Mouse (Mus musculus) liver, embryonic 14.5 days (tissue): ENCODE measurements at regions not wholly inside any gene's neighbourhood (a gene's known extent, or its start where the extent isn't known, plus 50 kb on each side); places are given as distances from the start of the nearest gene placed in this dataset.

Source experiments
- CTCF ChIP-seq: IDR thresholded peaks from 2 replicates; pipeline ENCODE4 v1.5.1; 2016; ENCODE audit warnings: antibody characterized with exemption, low read depth, control low read depth
- EP300 ChIP-seq: IDR thresholded peaks from 2 replicates; pipeline ENCODE4 v1.6.1; 2016; ENCODE audit warnings: antibody characterized with exemption, low read depth

DNA sequence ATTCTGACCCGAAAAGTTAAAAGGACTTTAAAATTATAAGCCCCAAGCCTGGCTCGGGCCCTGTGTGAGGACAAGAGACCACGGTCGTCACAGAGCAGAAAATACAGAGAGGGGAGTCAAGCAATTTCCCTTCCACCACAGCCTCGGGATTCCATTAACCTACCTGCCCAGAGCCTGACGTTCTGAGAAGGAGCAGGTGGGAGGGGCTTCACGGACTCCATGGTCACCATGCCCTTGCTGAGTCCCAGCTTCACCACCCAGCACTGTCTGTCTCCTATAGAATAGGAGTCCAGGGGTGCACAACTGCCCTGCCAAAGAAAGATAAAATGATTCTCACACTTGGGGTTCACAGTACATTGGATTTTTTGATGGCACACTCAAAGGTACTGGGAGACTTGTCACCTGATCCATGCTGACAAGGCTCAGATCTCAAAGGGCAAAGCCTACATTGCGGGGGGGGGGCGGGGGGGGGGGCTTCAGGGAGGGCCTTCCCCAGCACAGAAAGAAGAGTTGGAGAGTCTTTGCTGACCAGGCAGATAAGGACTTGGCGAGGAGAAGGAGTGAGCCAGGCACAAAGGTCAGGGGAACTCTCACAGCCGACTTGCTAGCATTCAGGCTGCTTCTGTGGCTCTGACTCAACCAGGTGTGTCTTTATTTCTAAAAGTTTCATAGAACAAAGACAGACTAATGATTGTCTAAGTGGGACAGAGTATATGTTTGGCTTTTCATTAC, 166.1 kb downstream of the Ptpru start:
- TF ChIP-seq CTCF = no peak
- no peak for TF ChIP-seq EP300
